Mouse (Mus musculus) cortical plate, adult 2 months (tissue): ENCODE data around the gene Foxn3.

ENCODE experiments used
- CTCF ChIP-seq: fragments of 200-500 bp; IDR thresholded peaks from 2 replicates; pipeline ENCODE4 v1.5.1; 2011; ENCODE audit warnings: mild to moderate bottlenecking, control low read depth, low read length; ENCODE audit not compliant: insufficient read depth; ENCODE audit errors: extremely low read depth
- POLR2A ChIP-seq: fragments of 200-500 bp; IDR thresholded peaks from 2 replicates; pipeline ENCODE4 v1.6.1; 2011; ENCODE audit warnings: mild to moderate bottlenecking, low read length, control low read depth; ENCODE audit not compliant: insufficient read depth; ENCODE audit errors: extremely low read depth

DNA sequence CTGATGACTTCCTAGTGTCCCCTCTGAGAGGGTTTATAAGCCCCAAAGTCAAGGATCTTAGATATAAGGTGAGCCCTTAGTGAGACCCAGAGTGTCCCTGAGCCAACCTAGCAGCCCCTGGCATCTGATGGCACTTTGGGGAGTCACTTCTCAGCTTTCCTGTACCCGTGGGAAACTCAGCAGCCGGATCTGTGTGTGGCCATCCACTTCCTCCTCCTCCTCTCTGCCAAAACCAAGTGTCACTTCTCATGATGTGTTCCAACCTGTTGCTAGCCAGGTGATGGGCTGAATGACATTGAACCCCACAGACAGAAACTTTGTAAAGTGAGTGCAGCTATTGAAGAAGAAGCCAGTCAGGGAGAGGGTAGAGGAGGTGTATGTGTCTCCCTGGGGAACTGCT lies 2.2 kb upstream of the Foxn3 start:
- TF ChIP-seq CTCF (no peak), POLR2A (no peak)
